In the genomic region with DNA sequence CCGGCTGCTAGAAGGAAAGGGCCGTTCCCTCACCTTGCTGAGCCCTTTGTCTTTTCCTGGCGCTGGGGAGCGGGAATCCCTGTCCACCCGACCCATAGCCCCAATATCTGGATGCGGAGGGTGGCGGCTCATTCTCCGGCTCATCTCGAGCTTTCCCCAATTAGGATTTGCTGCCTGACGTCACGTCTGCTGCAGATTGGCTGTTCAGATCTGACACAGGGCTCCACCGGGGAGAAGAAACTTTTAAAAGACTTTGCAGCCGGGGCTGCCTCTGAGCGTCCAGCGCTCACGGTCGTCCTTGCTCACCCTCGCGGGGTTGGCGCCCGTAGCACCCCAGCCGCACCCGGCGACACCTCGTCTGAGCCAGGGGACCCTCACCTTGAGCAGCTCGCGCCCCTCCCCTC, we compare ENCODE assay signal across 8 mouse cellular contexts. TPM values are rescaled to one million over a fixed set of nuclear protein-coding genes. Genes with fewer than 3 reads are reported as not detected.
A peak's percentile ranks its signal among the peaks of the same experiment; 100 is the strongest.
DNase-seq lines count a peak whose midpoint lies in the region; ATAC-seq and TF ChIP-seq lines count a peak whose summit lies in the region.

A gene (plus strand): TSS at position 288 of the 404 bp plus-strand sequence.

- H3K79me2 ChIP-seq in liver, adult 2 months (ENCODE audit: control insufficient read depth, insufficient read depth, low read length), result no peaks in the 10 kb centered on the region

- H3K9ac ChIP-seq in embryonic facial prominence, embryonic 11.5 days (replicated peaks; ENCODE audit: low read length), result peak within 1 kb of the TSS; percentile 88
- H3K9ac ChIP-seq in liver, adult 2 months (ENCODE audit: low read depth, low read length), result peak within 1 kb of the TSS; percentile 57
- peak within 1 kb of the TSS; percentile 47 for H3K9ac ChIP-seq in midbrain, embryonic 15.5 days
- H3K9ac ChIP-seq in stomach, postnatal 0 days (ENCODE audit: low read length), result peak within 1 kb of the TSS; percentile 77

- TF ChIP-seq POLR2A in liver, adult 2 months (IDR thresholded peaks at IDR 0.05; ENCODE audit: extremely low read depth, insufficient read depth, low read length), result no peak

- no peaks in the 10 kb centered on the region for H3K27me3 ChIP-seq in embryonic facial prominence, embryonic 11.5 days (ENCODE audit: control insufficient read depth, insufficient read depth, low read length)
- H3K27me3 ChIP-seq in liver, adult 2 months (ENCODE audit: control insufficient read depth, insufficient read depth, low read length), result peaks cover 7% of the 10 kb centered on the region; the same call in 1 of the 2 replicates
- peaks cover 7% of the 10 kb centered on the region; the same call in 1 of the 2 replicates for H3K27me3 ChIP-seq in midbrain, embryonic 15.5 days (replicated peaks)
- H3K27me3 ChIP-seq in stomach, postnatal 0 days (ENCODE audit: control insufficient read depth, insufficient read depth, low read length), result no peaks in the 10 kb centered on the region

- TF ChIP-seq CTCF in liver, adult 2 months (IDR thresholded peaks at IDR 0.05; ENCODE audit: low read depth, low read length), result no peak
- no peak for TF ChIP-seq CTCF in stomach, postnatal 0 days (IDR thresholded peaks at IDR 0.05; ENCODE audit: low read depth)

- peak within 1 kb of the TSS; percentile 85 for H3K27ac ChIP-seq in embryonic facial prominence, embryonic 11.5 days (replicated peaks; ENCODE audit: low read depth, low read length)
- H3K27ac ChIP-seq in liver, adult 2 months (replicated peaks; ENCODE audit: insufficient read depth, low read depth, low read length), result no peak within 1 kb of the TSS
- H3K27ac ChIP-seq in midbrain, embryonic 15.5 days, result no peak within 1 kb of the TSS
- H3K27ac ChIP-seq in stomach, postnatal 0 days (replicated peaks), result peak within 1 kb of the TSS; percentile 88

- TF ChIP-seq EP300 in stomach, postnatal 0 days (optimal IDR thresholded peaks at IDR 0.05), result no peak

- H3K4me2 ChIP-seq in embryonic facial prominence, embryonic 11.5 days (ENCODE audit: low read depth, low read length), result peak within 1 kb of the TSS; percentile 89
- H3K4me2 ChIP-seq in midbrain, embryonic 15.5 days, result peak within 1 kb of the TSS; percentile 100
- H3K4me2 ChIP-seq in stomach, postnatal 0 days (replicated peaks; ENCODE audit: low read depth), result peak within 1 kb of the TSS; percentile 96

- peak; percentile 48 to 49 for DNase-seq in left cerebral cortex, adult 18-20 months (ENCODE audit: low spot score in 2 of 2)
- DNase-seq in left cerebral cortex, adult 11 months (ENCODE audit: low spot score), result no peak
- peak; percentile 82 for DNase-seq in embryonic facial prominence, embryonic 11.5 days (ENCODE audit: low spot score)
- DNase-seq in heart, adult 8-10 months (ENCODE audit: low spot score), result peak; percentile 78
- DNase-seq in kidney, adult 18-20 months, result peak; percentile 59
- DNase-seq in liver, adult 2 months (ENCODE audit: extremely low read depth, low read depth, low spot score), result no peak
- DNase-seq in stomach, postnatal 0 days (ENCODE audit: low spot score), result peak; percentile 58

- WGBS in embryonic facial prominence, embryonic 11.5 days, result 0% methylated on average over 27 of the region's 27 CpGs
- WGBS in liver, adult 2 months, result 2% methylated on average over 26 of the region's 27 CpGs
- WGBS in midbrain, embryonic 15.5 days, result under 1% methylated on average over 27 of the region's 27 CpGs
- WGBS in stomach, postnatal 0 days, result under 1% methylated on average over 27 of the region's 27 CpGs

- H3K9me3 ChIP-seq in embryonic facial prominence, embryonic 11.5 days (replicated peaks; ENCODE audit: control insufficient read depth, low read length), result no peaks in the 10 kb centered on the region
- H3K9me3 ChIP-seq in midbrain, embryonic 15.5 days, result no peaks in the 10 kb centered on the region
- no peaks in the 10 kb centered on the region for H3K9me3 ChIP-seq in stomach, postnatal 0 days (ENCODE audit: control insufficient read depth, low read length)

- ATAC-seq in embryonic facial prominence, embryonic 11.5 days (replicated peaks; ENCODE audit: insufficient number of reproducible peaks, low FRiP score, low TSS enrichment, low read depth), result peak; percentile 85
- ATAC-seq in midbrain, embryonic 15.5 days (replicated peaks), result peak; percentile 89
- ATAC-seq in stomach, postnatal 0 days (ENCODE audit: low FRiP score, low TSS enrichment), result peak; percentile 81

- peak within 1 kb of the TSS; percentile 87 for H3K4me3 ChIP-seq in embryonic facial prominence, embryonic 11.5 days (ENCODE audit: low read depth, low read length)
- H3K4me3 ChIP-seq in liver, adult 2 months (ENCODE audit: insufficient read depth, low read depth, low read length), result peak within 1 kb of the TSS; percentile 57
- peak within 1 kb of the TSS; percentile 85 for H3K4me3 ChIP-seq in midbrain, embryonic 15.5 days
- peak within 1 kb of the TSS; percentile 81 for H3K4me3 ChIP-seq in stomach, postnatal 0 days (ENCODE audit: low read depth, low read length)

- H3K4me1 ChIP-seq in embryonic facial prominence, embryonic 11.5 days (ENCODE audit: control insufficient read depth, insufficient read depth, low read length), result no peaks in the 10 kb centered on the region; the same call in 1 of the 2 replicates
- H3K4me1 ChIP-seq in liver, adult 2 months (ENCODE audit: control insufficient read depth, insufficient read depth, low read length), result no peaks in the 10 kb centered on the region
- H3K4me1 ChIP-seq in midbrain, embryonic 15.5 days, result peaks cover 8% of the 10 kb centered on the region
- peaks cover 4% of the 10 kb centered on the region; the same call in 1 of the 2 replicates for H3K4me1 ChIP-seq in stomach, postnatal 0 days (replicated peaks; ENCODE audit: control insufficient read depth, insufficient read depth)

- no peaks in the 10 kb centered on the region for H3K36me3 ChIP-seq in embryonic facial prominence, embryonic 11.5 days (replicated peaks; ENCODE audit: control insufficient read depth, insufficient read depth, low read depth, low read length)
- H3K36me3 ChIP-seq in liver, adult 2 months (ENCODE audit: control insufficient read depth, insufficient read depth, low read length), result no peaks in the 10 kb centered on the region
- H3K36me3 ChIP-seq in midbrain, embryonic 15.5 days (replicated peaks), result no peaks in the 10 kb centered on the region
- H3K36me3 ChIP-seq in stomach, postnatal 0 days (ENCODE audit: control insufficient read depth, insufficient read depth, low read length), result no peaks in the 10 kb centered on the region

RNA-seq across cellular contexts. Expression of the gene that starts here (rescaled TPM):
- 1 to 10 TPM; 7.2 to 7.8 TPM for total RNA-seq in left cerebral cortex, adult 18-20 months (2021)
- polyA plus RNA-seq in embryonic facial prominence, embryonic 11.5 days (2014; fragmentation: Nextera tagmentation; extraction: Ambion mirVana), result 14.2 and 16.8 TPM in 2 replicates
- total RNA-seq in heart, adult 8-10 months (2022), result 10 to 100 TPM; 35.7 to 46.0 (median 42.1) TPM
- total RNA-seq in liver, adult 2 months (2014; rRNA removed), result 1.5 and 1.8 TPM in 2 replicates
- polyA plus RNA-seq in liver, adult 2 months (2012; rRNA removed), result 0.56 and 1.1 TPM in 2 replicates
- 1.1 and 1.4 TPM in 2 replicates for polyA plus RNA-seq in midbrain, embryonic 15.5 days (2015; fragmentation: Nextera tagmentation; extraction: Ambion mirVana)
- 16.2 and 17.7 TPM in 2 replicates for polyA plus RNA-seq in stomach, postnatal 0 days (2015; fragmentation: Nextera tagmentation; extraction: Ambion mirVana)

Comparison
In these comparisons a context has a peak if more than half of its experiments do, and no peak if none do; other contexts are left out.
1. RNA of the gene that starts here (total RNA-seq): 35.7 to 46.0 TPM in heart, adult 8-10 months; 7.2 to 7.8 TPM in left cerebral cortex, adult 18-20 months and 1.5 to 1.8 TPM in liver, adult 2 months; every median in the first group is over 4 times any median in the second.
2. DNase-seq: peak in left cerebral cortex, adult 18-20 months (2 of 2), embryonic facial prominence, embryonic 11.5 days (single experiment), heart, adult 8-10 months (single experiment), kidney, adult 18-20 months (single experiment) and stomach, postnatal 0 days (single experiment); none in left cerebral cortex, adult 11 months (single experiment) and liver, adult 2 months (single experiment).
3. H3K27ac ChIP-seq: peak in embryonic facial prominence, embryonic 11.5 days (single experiment) and stomach, postnatal 0 days (single experiment); none in liver, adult 2 months (single experiment) and midbrain, embryonic 15.5 days (single experiment).
4. Peak in every context shown above with its lines, with median percentiles within 50 percentile points of each other: ATAC-seq, H3K4me2 ChIP-seq, H3K4me3 ChIP-seq and H3K9ac ChIP-seq.